Mouse (Mus musculus): ENCODE measurements around the gene Nob1.

DNA sequence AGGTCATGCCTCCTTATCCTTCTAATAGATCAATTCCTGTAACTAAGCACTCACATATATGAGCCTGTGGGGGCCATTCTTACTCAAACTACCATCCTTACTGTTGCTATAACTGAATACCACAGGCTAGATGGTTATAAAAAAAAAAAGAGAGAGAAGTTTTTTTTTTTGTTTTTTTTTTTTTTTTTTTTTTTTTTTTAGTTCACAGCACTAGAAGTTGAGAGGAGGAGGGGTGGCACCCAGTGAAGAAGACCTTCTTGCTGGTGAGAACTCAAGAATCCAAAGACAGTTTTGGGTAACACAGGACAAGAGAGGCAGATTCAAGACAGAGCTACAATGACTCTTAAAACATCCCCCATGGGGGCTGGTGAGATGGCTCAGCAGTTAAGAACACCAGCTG, 29.5 kb downstream of the Nob1 start:
- TF ChIP-seq CTCF (IDR thresholded peaks at IDR 0.05; ENCODE audit: low read depth): no peak
- no peak for TF ChIP-seq EP300 (IDR thresholded peaks at IDR 0.05; ENCODE audit: low read depth)

Measured in liver, postnatal 0 days (tissue).